Mouse (Mus musculus): ENCODE results near the gene Gm45713. TPM values are rescaled to one million over a fixed set of nuclear protein-coding genes. Genes with fewer than 3 reads are reported as not detected.

Gm45713 gene
- polyA plus RNA-seq, 1 experiment = 1.5 TPM

DNA sequence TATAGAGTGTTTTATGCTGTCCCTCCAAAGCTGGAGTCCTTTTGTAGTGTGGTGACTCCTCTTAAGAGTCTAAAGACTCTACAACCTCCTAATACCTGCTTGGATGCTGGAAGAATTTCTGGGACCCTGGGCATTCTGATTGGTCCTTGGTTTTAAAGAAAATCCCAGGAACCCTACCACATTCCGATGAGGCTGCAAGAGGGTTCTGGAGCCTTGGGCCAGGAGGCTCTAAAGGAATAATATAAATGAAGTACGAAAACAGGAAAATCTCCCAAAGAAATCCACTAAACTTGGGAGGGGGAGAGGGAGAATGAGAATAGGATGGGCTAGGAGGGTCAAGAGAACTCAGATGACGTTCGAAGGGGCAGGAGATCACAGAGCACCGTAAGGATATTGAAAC is 17.6 kb upstream of the Gm45713 start:
- no peak for TF ChIP-seq GATA1 (IDR thresholded peaks at IDR 0.05; ENCODE audit: low read length)

DNA sequence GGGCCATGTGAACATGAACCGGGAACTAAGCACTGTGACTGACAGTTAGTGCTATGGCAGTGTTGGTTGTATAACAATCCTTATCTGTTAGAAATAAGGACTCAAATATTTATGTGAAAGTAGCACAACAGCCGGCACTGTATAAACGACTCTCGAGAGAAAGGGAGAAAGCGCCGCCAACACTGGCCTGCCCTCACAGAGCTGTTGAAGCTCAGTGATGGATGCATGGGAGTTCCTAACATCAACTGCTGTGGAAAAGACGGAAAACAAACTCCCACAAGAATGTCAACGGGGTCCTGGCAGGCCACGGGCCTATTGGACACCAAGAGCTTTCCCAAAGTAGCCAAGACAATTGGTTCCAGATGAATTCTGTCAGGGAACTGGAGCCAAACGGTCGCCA is 15.3 kb upstream of the Gm45713 start:
- TF ChIP-seq GATA1 (IDR thresholded peaks at IDR 0.05; ENCODE audit: low read length) = no peak

DNA sequence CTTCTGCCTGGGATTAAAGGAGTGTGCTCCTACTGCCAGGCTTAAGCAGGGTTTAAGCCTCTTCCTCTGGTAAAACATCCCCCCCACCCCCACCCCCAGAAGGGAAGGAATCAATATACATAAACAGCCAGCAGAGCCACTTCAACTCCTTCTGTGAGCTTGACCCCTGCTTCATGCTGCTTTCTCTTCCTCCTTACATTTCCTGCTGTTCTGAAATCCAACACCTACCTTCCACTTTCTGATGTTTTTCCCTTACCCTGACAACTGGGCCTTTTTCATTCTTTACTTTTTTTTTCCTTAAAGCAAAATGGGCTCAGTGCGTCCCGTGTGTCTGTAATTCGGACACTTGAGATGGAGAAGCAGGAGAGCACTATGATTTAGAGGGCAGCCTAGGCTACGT is 14.3 kb upstream of the Gm45713 start:
- TF ChIP-seq GATA1 (IDR thresholded peaks at IDR 0.05; ENCODE audit: low read length) = no peak

DNA sequence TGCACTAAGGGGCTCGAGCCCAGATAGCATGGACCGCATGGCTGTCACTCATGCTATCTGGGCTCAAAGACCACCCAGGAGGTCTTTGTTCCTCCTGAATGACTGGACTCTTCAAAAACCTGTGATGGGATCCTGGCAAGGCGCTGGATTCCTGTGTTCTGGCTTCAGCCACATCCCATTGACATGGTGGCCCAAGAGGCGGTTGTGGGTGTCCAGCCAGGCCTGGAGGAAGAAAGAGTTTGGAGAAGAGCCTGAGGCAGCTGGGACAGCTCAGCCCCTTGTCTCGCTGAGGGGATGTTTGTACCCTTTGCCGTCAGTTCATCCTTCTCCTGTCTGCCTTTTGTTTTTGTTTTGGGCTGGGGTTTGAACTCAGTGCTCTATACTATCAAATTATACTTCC is 13.5 kb upstream of the Gm45713 start:
- no peak for TF ChIP-seq GATA1 (IDR thresholded peaks at IDR 0.05; ENCODE audit: low read length)

DNA sequence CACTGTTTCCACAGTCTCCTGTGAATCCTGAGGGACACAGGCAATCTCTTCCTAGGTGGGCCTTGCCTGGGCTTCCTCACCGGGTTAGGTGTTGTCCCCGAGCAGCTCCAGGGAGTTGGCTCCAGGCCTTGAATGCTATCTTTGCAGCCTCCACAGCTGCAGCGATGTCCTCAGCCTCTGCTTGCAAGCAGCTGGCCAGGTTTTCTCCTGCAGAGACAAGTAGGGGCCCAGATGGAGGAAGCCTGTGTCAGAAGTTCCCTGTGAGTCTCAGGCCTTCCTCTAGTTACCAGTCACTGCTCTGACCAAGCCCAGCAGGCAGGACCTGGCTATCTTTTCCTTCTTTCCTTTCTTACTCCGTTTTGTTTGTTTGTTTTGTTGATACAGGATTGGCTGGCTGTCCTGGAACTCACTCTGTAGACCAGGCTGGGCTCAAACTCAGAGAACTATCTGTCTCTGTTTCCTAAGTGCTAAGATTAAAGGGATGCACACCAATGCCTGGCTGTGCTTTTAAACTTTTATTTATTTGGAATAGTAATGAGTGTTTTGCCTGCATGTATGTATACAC is 12.6 kb upstream of the Gm45713 start:
- TF ChIP-seq GATA1 (IDR thresholded peaks at IDR 0.05; ENCODE audit: low read length) = no peak

DNA sequence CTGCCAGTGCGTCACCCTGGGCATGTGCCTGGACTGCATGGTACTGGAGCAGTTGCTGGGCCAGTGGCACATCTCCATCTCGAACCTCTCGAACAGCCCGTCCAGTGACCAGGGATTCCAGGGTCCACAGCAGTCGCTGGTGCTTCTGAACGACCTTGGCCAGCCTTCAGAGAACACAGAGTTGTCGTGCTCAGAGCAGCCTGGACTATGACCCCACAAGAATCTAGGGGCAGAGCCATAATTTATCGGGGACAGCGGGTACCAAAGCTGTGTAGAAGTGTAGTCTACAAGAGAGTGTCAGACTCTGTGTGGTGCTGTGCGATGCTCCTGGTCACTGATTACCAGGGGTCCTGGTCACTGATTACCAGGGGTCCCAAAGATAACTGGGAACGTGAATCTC is 11.9 kb upstream of the Gm45713 start:
- no peak for TF ChIP-seq GATA1 (IDR thresholded peaks at IDR 0.05; ENCODE audit: low read length)

DNA sequence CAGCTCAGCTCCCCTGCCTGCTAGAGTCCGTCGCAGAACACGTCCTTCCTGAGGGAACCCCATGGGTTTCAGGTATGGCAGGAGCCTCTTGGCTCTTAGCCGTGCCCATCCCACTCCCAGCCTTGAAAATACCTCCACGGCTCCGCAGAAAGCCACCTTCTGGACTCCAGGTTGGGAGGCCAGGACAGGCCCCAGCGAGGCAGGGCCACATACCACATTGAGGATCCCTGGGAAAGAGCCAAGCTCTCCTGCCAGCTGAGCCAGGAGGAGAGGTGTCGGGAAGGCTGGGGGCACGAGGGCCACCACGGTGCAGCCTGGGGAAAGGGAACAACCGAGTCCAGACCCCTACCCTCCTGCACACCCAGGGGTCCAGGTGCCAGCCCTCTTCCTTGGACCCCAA is 11.2 kb upstream of the Gm45713 start:
- TF ChIP-seq GATA1 (IDR thresholded peaks at IDR 0.05; ENCODE audit: low read length) = no peak

DNA sequence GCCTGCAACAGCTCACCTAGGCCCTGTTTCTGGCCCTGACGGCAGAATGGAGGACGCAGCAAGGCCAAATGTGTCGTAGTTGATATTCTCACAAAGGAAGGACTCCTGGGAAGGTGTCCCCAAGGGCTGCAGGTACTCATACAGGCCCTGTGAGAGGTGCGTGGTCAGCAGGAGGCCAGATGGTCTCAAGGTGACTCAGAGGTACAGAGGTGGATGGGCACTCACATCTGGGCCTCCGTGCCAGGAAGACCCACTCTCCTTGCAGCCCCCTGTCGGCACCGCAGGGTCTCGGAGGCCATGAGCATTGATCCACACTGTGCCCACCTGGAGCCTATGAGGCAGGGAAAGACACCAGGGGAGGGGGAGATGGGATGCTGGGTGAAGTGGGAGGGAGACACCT is 9.4 kb upstream of the Gm45713 start:
- no peak for TF ChIP-seq GATA1 (IDR thresholded peaks at IDR 0.05; ENCODE audit: low read length)

DNA sequence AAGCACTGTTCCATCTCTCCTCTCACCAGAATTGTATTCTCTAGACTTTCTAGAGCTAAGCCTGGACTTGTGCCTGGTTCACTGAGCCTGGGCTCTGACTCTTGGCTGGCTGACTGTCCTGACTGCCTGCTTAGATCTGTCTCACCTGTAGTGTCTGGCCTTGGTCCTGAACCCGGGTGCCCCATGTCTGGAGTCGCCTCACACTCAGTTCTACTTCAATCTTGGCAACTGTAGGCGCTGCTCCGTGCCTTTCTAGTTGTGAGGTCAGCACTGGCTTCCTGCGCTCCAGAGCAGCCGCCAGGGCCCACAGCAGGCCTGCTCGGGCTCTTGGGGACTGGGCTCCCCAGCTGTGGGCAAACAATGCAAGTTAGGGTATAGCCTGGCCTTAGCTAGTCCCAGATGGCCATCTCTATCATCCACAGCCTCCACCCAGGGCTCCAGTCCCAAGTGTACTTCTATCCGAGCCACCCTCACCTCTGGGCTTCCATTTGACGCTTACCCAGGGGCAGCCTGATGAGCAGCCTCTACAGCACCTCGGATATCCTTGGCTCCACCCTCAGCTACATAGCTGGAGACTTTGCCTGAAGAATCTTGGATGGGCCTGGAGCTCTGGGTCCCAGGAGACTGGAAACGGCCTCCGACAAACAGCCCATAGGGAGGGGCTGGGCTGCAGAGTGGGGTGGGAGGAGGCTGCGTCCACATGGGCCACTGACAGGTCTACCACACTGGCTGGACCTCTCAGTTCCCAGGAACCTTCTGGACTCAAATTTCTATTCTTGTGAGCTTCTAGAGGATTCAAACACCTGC is 8.5 kb upstream of the Gm45713 start:
- TF ChIP-seq GATA1 (IDR thresholded peaks at IDR 0.05; ENCODE audit: low read length) = no peak

DNA sequence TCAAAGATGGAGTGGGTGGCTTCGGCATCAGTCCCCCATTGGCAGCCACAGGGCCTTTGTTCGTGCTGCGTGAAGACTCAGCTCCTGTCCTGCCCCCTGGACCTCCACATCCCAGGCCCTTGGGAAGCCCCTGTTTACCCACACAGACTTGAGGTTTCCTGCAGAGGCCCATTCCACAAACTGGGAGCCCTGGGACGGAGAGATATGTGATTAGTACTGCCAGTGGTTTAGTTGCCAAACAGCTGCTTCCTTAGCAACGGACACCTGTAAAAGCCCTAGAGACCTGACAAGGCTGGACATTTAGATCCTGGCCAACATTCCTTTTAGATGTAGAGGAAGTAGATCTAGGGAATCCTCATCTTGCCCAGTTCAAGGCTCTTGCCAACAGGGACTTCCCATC is 5.9 kb upstream of the Gm45713 start:
- no peak for TF ChIP-seq GATA1 (IDR thresholded peaks at IDR 0.05; ENCODE audit: low read length)

DNA sequence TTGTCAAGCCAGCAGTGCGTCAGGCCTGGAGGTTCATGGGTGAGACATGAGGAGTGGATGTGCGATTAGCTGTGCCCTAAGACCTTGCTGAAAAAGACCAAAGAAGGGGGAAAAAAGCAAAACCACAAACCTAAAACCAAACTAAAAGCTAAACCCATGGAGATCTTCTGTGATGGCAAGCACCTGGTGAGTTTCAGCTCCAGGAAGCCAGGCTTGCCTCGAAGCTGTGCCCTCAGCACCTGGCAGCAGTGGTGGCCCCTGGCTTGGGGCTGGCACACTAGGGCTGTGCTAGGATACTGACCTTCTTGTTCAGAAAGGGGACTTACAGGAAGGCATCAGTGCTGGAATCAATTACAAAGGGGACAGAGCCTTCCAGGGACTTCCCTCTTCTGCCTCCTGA is 5.3 kb upstream of the Gm45713 start:
- TF ChIP-seq GATA1 (IDR thresholded peaks at IDR 0.05; ENCODE audit: low read length) = no peak

DNA sequence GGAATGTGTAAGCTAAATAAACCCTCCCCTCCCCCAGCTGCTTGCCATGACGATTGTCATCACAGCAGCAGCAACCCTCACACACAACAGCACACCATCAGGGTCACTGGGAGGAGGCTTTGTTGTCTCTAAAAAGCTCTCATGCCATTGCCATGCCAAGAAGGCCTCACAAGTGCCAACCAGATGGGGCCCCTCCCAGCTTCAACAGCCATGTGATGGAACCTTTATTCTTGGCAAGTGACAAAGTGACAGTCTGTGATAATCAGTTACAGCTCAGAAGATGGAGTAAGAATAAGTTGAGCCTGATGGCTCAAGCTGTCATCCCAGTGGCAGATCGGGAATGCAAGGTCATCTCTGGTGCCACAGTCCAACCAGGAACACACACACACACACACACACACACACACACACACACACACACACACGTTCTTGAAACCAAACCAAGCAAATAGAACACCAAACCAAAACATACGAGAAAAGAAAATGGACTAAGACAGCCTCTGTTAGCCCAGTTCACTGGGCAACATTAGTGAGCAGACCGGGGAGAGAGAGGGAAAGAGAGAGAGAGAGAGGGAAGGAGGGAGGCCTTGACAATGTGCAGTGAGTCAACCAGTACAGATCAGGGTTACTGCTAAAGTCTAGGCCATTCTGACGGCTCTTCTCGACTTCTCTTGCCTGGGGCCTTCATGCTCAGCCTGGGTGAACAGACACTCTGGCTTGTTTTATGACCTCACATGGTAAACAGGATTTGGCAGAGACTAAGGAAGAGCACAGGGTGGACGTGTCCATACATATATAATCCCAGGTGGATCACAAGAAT is 4.1 kb upstream of the Gm45713 start:
- TF ChIP-seq GATA1 (IDR thresholded peaks at IDR 0.05; ENCODE audit: low read length) = no peak

DNA sequence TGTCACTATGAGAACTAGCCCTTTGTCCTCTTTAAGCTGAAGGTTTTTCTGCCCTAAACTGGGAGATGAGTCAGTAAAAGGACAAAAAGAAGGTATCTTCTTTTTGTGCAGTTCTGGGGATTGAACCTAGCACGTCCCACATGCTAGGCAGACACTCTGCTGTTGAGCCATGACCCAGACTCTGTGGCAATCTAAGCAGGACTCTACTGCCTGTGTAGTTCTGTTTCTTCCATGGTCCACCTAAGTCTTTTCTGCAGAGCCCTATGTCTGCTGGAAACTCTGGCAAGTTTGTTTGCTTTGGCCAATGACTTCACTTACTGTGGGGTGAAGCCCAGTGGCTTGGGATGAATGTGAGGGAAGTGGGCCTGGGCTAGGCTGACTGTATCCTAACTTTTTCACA is 2.4 kb upstream of the Gm45713 start:
- no peak for TF ChIP-seq GATA1 (IDR thresholded peaks at IDR 0.05; ENCODE audit: low read length)

DNA sequence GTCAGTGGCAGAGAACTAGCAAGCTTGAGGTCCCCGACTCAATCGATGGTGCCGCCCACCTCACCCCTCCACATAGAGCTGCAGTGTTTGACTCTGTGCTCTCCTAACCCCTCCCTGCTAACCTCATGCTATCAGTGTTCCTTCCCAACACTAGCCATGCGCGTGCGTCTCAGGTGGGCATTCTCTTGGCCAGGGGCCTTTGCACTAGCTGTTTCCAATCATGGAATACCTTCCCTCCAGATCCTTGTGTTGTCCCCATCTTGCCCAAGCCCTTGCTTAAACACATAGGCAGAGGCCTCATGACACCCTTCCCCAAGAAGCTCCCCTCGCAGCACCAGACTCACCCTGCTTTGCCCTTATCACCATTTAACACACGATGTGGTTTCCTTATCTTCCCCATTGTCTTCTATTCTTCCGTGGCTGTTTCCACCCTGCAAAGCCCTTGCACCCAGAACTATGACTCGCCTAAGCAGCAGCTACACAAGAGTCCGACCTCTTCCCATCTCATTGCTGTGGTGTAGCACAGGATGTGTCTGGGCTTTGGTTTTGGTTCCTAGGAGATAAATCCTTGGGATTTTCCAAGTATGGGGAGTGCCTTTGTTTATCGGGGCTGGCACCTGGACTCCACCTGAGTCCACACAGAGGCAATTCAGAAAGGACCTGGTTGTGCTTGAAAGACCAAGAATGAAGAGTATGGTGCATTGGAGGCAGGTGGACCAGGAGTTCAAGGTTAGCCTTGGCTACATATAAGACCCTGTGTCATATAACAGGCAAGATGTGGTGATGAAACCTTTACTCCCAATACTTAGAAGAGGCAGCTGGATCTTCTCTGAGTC is 1.4 kb upstream of the Gm45713 start:
- peak; percentile 97 for TF ChIP-seq GATA1 (IDR thresholded peaks at IDR 0.05; ENCODE audit: low read length)

DNA sequence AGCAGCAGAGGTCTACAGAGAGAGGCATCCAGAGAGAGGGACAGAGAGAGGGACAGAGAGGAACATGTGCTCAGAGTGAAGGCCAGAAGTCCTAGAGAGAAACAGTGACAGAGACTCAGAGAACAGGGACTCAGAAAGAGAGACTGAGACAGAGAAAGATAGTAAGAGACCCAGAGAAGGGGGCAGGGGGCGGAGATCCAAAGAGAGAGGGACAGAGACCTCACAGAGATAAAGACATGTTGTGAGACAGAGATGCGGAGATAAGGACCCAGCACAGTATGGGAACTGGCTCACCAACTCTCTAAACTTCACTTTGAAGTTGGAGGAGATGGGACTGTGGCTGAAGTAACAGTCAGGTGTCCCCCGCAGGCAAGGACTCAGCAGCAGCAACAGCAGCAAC is 661 bp downstream of the Gm45713 start:
- TF ChIP-seq GATA1 (IDR thresholded peaks at IDR 0.05; ENCODE audit: low read length) = peak; percentile 81
